Mouse (Mus musculus) liver, embryonic 14.5 days (tissue): ENCODE results near the gene Tmem82. TPM values are rescaled to one million over a fixed set of nuclear protein-coding genes. Genes with fewer than 3 reads are reported as not detected.
A peak's percentile ranks its signal among the peaks of the same experiment; 100 is the strongest.

Source experiments
- ATAC-seq: fragments of 200-750 bp; cut with Nextera tagmentation; 2 replicates; pipeline ENCODE4 v1.8.0; 2017; ENCODE audit warnings: moderate number of reproducible peaks, mild to moderate bottlenecking, moderate library complexity; ENCODE audit not compliant: insufficient read depth
- DNase-seq, 3 experiments: peaks; one replicate each; pipeline ENCODE4 v3.0.0-alpha.2; 2012 to 2013; ENCODE audit warnings: low read depth in 3 of 3, low spot score in 3 of 3
- H3K27ac ChIP-seq: fragments of 300-500 bp; sonication (generic); 2 replicates; pipeline ENCODE4 v1.5.1; 2014; ENCODE audit warnings: moderate library complexity, mild to moderate bottlenecking, control low read depth, inconsistent platforms
- H3K27me3 ChIP-seq: fragments of 300-500 bp; sonication (generic); 2 replicates; pipeline ENCODE4 v1.6.1; 2014; ENCODE audit warnings: mild to moderate bottlenecking, low read length, moderate library complexity; ENCODE audit not compliant: control insufficient read depth, insufficient read depth
- H3K36me3 ChIP-seq: fragments of 300-500 bp; sonication (generic); replicated peaks from 2 replicates; pipeline ENCODE4 v1.6.1; 2014; ENCODE audit warnings: low read depth; ENCODE audit not compliant: control insufficient read depth, insufficient read depth
- H3K4me1 ChIP-seq, 2 experiments: fragments of 200-500 bp in 1 of 2; fragments of 300-500 bp in 1 of 2; sonication (generic) in 1 of 2; replicated peaks; 2 replicates each; pipeline ENCODE4 v1.6.1; 2012 to 2014; ENCODE audit warnings: antibody characterized with exemption in 1 of 2, inconsistent platforms in 1 of 2, low read length in 1 of 2; ENCODE audit not compliant: control insufficient read depth in 2 of 2, insufficient read depth in 2 of 2
- H3K4me2 ChIP-seq: fragments of 300-500 bp; sonication (generic); 2 replicates; pipeline ENCODE4 v1.6.1; 2014; ENCODE audit warnings: low read depth, mild to moderate bottlenecking, control low read depth, moderate library complexity
- H3K4me3 ChIP-seq, 2 experiments: fragments of 200-500 bp in 1 of 2; fragments of 300-500 bp in 1 of 2; sonication (generic) in 1 of 2; 2 replicates each; pipeline ENCODE4 v1.5.1; 2012 to 2014; ENCODE audit warnings: low read depth in 2 of 2, low read length in 2 of 2, mild to moderate bottlenecking in 2 of 2, control low read depth in 1 of 2, inconsistent platforms in 1 of 2, moderate library complexity in 1 of 2; ENCODE audit not compliant: insufficient read depth in 1 of 2
- H3K9ac ChIP-seq: fragments of 300-500 bp; sonication (generic); replicated peaks from 2 replicates; pipeline ENCODE4 v1.6.1; 2014; ENCODE audit warnings: mild to moderate bottlenecking, control low read depth, moderate library complexity
- H3K9me3 ChIP-seq: fragments of 300-500 bp; sonication (generic); 2 replicates; pipeline ENCODE4 v1.6.1; 2016; ENCODE audit warnings: low read length, mixed read lengths; ENCODE audit not compliant: control insufficient read depth
- CTCF ChIP-seq: IDR thresholded peaks from 2 replicates; pipeline ENCODE4 v1.5.1; 2016; ENCODE audit warnings: antibody characterized with exemption, low read depth, control low read depth
- EP300 ChIP-seq: IDR thresholded peaks from 2 replicates; pipeline ENCODE4 v1.6.1; 2016; ENCODE audit warnings: antibody characterized with exemption, low read depth
- WGBS: fragments of 180-500 bp; shearing (Covaris S2); extraction: QIAGEN DNeasy Blood & Tissue Kit; methylation state at CpG from one replicate; pipeline ENCODE4 v1.1.7; 2014; ENCODE audit not compliant: insufficient replicate concordance; 5-methylcytosine and 5-hydroxymethylcytosine counted together
- polyA plus RNA-seq, 2 experiments: library from polyadenylated mRNA; depleted of rRNA in 1 of 2; stranded (reverse) in 1 of 2; unstranded in 1 of 2; fragments of >200 nt; fragmentation: Nextera tagmentation in 1 of 2; extraction: Ambion mirVana in 1 of 2; gene quantifications; 2 replicates each; pipeline versions ENCODE4 v1.2.1 to v1.2.3; 2012 to 2014

The Tmem82 gene
- polyA plus RNA-seq, 2 experiments: 2.1 to 2.2 TPM

DNA sequence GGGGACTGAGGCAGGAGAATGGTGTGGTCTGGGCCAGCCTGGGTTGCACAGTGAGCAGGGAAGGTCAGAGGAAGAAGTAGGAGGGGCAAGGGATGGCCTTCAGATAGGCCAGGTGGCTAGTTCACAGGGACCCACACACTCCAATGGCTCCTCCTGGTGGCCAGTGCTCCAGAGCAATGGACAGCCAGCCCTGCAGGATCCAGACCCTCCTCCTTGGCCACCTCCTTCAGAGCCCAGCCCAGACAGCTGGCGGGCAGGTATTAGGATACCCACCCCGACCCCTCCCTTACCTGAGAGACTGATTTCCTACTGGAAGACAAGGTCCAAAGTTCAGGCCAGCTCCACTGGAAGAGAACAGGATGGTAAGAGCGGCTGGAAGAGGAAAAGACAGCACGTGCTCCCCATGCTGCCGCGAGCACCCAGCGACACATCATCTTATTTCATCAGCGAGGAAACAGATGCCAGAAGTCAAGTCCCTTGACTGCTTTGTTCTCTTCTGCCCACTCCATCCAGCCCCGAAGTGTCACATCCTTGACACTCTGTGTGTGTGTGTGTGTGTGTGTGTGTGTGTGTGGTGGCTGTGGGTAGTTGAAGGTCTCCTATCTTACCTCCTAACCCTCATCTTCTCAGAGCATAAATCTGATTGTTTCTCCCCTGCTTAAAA lies 22.7 kb downstream of the Tmem82 start:
- WGBS: 60% methylated on average over 9 of the region's 9 CpGs

DNA sequence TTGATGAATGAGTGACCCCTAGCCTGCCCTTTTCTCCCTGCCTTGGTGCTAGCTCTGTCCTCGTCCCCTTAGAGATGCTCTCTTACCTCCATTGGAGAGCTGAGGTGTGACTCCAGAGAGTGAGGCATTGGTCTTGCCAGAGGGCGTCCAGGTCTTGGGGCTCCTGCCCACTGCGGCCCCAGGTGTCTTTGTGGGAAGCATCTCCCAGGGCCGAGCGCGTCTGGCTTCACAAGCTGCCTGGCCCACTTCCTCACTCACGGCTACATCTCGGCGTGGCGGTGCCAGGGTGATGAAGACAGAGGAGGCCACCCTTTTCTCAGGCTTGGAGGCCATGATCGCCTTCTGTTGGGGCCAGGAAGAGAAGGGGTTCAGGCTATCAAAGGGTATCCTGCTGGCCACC lies 23.3 kb downstream of the Tmem82 start:
- WGBS: 76% methylated on average over 11 of the region's 11 CpGs
- TF ChIP-seq EP300 (no peak), CTCF (no peak)
- DNase-seq (no peak), ATAC-seq (no peak)
- Histone ChIP-seq H3K9me3 (no peaks in the 10 kb centered on the region), H3K27ac (no peak overlapping the region), H3K4me1 (no peaks in the 10 kb centered on the region), H3K9ac (no peak overlapping the region), H3K27me3 (peaks cover 29% of the 10 kb centered on the region), H3K4me3 (no peak overlapping the region), H3K36me3 (no peaks in the 10 kb centered on the region), H3K4me2 (no peak overlapping the region)

More for the DNA sequence above, 22.7 kb downstream of the Tmem82 start:
- H3K4me1 ChIP-seq: no peaks in the 10 kb centered on the region
- TF ChIP-seq EP300: no peak
- peak; percentile 46 for TF ChIP-seq CTCF
- H3K4me2 ChIP-seq: no peak overlapping the region
- H3K36me3 ChIP-seq: no peaks in the 10 kb centered on the region
- DNase-seq (no peak), ATAC-seq (no peak)
- H3K9ac ChIP-seq: no peak overlapping the region
- peaks cover 34% of the 10 kb centered on the region for H3K27me3 ChIP-seq
- H3K4me3 ChIP-seq: no peak overlapping the region
- no peak overlapping the region for H3K27ac ChIP-seq
- H3K9me3 ChIP-seq: no peaks in the 10 kb centered on the region

DNA sequence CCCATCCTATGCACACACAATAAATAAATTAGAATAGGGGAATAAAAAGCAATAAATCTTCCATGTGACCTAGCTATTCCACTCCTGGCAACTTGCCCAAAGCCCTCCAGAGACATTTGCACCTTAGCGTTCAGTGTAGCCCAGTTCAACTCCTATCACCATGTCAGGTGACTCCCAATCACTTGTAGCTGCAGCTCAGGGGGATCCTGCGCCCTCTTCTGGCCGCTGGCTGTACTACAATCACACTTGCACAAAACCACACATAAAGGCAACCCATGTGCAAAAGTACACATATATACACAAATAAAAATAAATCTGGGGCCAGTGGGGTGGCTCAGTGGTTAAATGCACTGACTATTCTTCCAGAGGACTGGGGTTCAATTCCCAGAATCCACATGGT lies 26.9 kb downstream of the Tmem82 start:
- TF ChIP-seq EP300 (no peak), CTCF (peak; percentile 90)
- no peak overlapping the region for H3K4me2 ChIP-seq
- no peak overlapping the region for H3K9ac ChIP-seq
- DNase-seq (peak; percentile 23 to 29 (median 28)), ATAC-seq (no peak)
- no peaks in the 10 kb centered on the region for H3K4me1 ChIP-seq
- H3K27ac ChIP-seq: no peak overlapping the region
- no peaks in the 10 kb centered on the region for H3K36me3 ChIP-seq
- no peaks in the 10 kb centered on the region for H3K27me3 ChIP-seq
- no peak overlapping the region for H3K4me3 ChIP-seq
- no peaks in the 10 kb centered on the region for H3K9me3 ChIP-seq
- 18% methylated on average over 3 of the region's 3 CpGs for WGBS

DNA sequence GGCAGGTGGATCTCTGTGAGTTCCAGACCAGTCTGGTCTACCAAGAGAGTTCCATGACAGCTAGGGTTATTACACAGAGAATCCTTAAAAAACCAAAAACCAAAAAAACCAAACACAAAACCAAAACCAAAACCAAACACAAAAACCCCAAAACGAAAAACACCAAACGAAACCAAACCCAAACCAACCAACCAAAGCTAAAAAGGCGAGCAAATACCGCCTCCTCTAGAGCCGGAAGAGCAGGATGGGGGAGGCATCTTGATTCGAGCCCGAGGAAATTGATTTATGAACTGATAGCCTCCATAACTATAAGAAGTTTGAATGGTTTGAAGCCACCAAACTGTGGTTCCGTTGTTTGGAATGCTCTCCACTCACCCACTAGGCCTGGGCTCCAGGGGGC lies 34.5 kb downstream of the Tmem82 start:
- DNase-seq: no peak
- Histone ChIP-seq H3K27ac (no peak overlapping the region), H3K27me3 (no peaks in the 10 kb centered on the region), H3K9ac (no peak overlapping the region), H3K4me3 (no peak overlapping the region), H3K4me1 (no peaks in the 10 kb centered on the region; a peak in 1 of 4 replicates), H3K9me3 (no peaks in the 10 kb centered on the region), H3K36me3 (no peaks in the 10 kb centered on the region), H3K4me2 (no peak overlapping the region)
- no peak for ATAC-seq
- TF ChIP-seq EP300 (no peak), CTCF (no peak)
- 66% methylated on average over 8 of the region's 8 CpGs for WGBS

DNA sequence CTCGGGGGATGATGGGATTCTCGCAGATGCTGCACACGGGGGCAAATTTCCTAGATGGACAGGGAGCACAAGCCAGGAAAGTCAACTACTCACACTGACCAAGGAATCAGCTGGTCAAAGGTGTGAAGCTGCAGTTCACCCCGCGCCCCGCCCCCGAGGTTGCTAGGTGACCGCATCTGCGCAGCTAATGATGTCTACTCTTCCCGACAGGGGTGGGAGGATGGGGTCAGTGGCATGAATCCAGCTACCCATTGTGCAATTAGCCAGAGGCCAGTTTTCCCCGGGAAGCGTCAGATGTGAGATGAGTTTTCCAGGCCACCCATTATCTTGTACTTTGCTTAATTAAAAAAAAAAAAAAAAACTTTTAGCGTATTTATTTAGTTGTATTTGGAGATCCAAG lies 37.4 kb downstream of the Tmem82 start:
- H3K4me2 ChIP-seq: no peak overlapping the region
- no peaks in the 10 kb centered on the region for H3K36me3 ChIP-seq

More for the DNA sequence above, 37.4 kb downstream of the Tmem82 start:
- no peak overlapping the region for H3K9ac ChIP-seq
- no peaks in the 10 kb centered on the region for H3K9me3 ChIP-seq
- no peak overlapping the region for H3K27ac ChIP-seq
- peaks cover 0 to 3% of the 10 kb centered on the region in 2 experiments; a peak in 2 of 4 replicates for H3K4me1 ChIP-seq
- DNase-seq: no peak
- no peaks in the 10 kb centered on the region for H3K27me3 ChIP-seq
- TF ChIP-seq EP300 (no peak), CTCF (no peak)
- no peak for ATAC-seq
- WGBS: 80% methylated on average over 13 of the region's 13 CpGs
- H3K4me3 ChIP-seq: no peak overlapping the region
